9 mouse cellular contexts compared by ENCODE assay signal in the genomic region with DNA sequence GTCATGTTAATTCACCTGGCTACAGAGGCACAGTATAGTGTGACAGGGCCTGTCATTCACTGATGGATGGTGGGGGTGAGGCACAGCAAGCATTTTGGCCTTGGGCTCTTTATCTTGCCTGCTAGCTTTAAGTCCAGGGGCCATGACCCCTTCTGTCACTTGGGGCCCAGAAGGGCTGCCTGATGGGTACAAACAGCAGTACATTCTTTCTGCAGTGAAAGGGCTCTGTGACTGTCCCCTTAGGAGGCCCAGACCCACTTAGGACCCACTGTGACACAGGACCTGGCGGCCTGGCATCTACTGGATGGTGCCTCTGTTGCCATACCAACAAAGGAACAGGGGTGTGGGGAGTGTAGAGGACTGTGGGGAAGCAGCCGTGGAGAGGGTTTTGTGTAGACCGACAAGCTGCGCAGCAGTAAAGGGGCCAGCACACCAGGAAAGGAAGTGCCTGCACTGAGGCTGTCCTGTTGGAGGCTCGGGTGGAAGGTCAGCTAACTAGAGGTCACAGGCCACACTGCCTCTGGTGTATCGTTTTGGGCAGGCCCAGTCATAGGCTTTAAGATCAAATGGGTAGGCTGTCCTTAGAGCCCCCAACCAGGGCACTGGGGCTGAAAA. TPM values are rescaled to one million over a fixed set of nuclear protein-coding genes. Genes with fewer than 3 reads are reported as not detected.
DNase-seq lines count a peak whose midpoint lies in the region; ATAC-seq and TF ChIP-seq lines count a peak whose summit lies in the region.
"Had no signal": no experiment of that assay in that cellular context is flagged by ENCODE, and none has a peak within 500 bp of the region (broad histone marks: within the 10 kb centered on the region; RNA-seq: fewer than 3 reads in every experiment).

No protein-coding gene starts in this region.

- H3K36me3 ChIP-seq in forebrain, embryonic 10.5 days (replicated peaks) = no peaks in the 10 kb centered on the region
- no peaks in the 10 kb centered on the region for H3K36me3 ChIP-seq in forebrain, embryonic 15.5 days
- no peaks in the 10 kb centered on the region for H3K36me3 ChIP-seq in kidney, adult 2 months (ENCODE audit: control insufficient read depth, insufficient read depth, low read length)
- H3K36me3 ChIP-seq in embryonic facial prominence, embryonic 10.5 days (replicated peaks) = no peaks in the 10 kb centered on the region
- no peaks in the 10 kb centered on the region for H3K36me3 ChIP-seq in liver, postnatal 0 days (replicated peaks; ENCODE audit: insufficient read depth, low read length)

- no peak for ATAC-seq in forebrain, embryonic 15.5 days (replicated peaks)
- no peak for ATAC-seq in liver, postnatal 0 days

- H3K27ac ChIP-seq in forebrain, embryonic 10.5 days = peak overlapping the region; percentile 76
- H3K27ac ChIP-seq in forebrain, embryonic 15.5 days (replicated peaks) = no peak overlapping the region
- peak overlapping the region; percentile 6; the same call in 1 of the 2 replicates for H3K27ac ChIP-seq in kidney, adult 2 months (ENCODE audit: insufficient read depth, low read depth, low read length)
- peak overlapping the region; percentile 80 for H3K27ac ChIP-seq in embryonic facial prominence, embryonic 10.5 days (replicated peaks)
- H3K27ac ChIP-seq in liver, postnatal 0 days (ENCODE audit: low read depth) = 0 out of 2 replicates have a peak overlapping the region, but pooled peaks have one; percentile 4

- TF ChIP-seq EP300 in liver, postnatal 0 days (IDR thresholded peaks at IDR 0.05; ENCODE audit: low read depth) = no peak

- TF ChIP-seq POLR2A in kidney, adult 2 months (IDR thresholded peaks at IDR 0.05; ENCODE audit: low read depth, low read length) = no peak

- H3K4me3 ChIP-seq in forebrain, embryonic 10.5 days = no peak overlapping the region
- no peak overlapping the region for H3K4me3 ChIP-seq in forebrain, embryonic 15.5 days
- no peak overlapping the region for H3K4me3 ChIP-seq in kidney, adult 2 months (ENCODE audit: insufficient read depth, low read depth, low read length)
- peak overlapping the region; percentile 26 for H3K4me3 ChIP-seq in embryonic facial prominence, embryonic 10.5 days
- no peak overlapping the region for H3K4me3 ChIP-seq in liver, postnatal 0 days (ENCODE audit: low read depth, low read length)

- no peak for DNase-seq in forebrain, embryonic 10.5 days (ENCODE audit: extremely low spot score, low spot score)
- no peak for DNase-seq in kidney, adult 2 months
- no peak for DNase-seq in kidney, postnatal 36 days
- DNase-seq in embryonic facial prominence, embryonic 10.5 days (ENCODE audit: low spot score) = peak; percentile 50
- no peak for DNase-seq in liver, postnatal 0 days
- DNase-seq in thymus, postnatal 0 days (ENCODE audit: low spot score) = no peak
- DNase-seq in cerebellum, postnatal 4 days (ENCODE audit: low spot score in 2 of 2) = no peak
- DNase-seq: cerebellum, postnatal 14 days had no signal

- H3K9me3 ChIP-seq in forebrain, embryonic 10.5 days = no peaks in the 10 kb centered on the region
- no peaks in the 10 kb centered on the region for H3K9me3 ChIP-seq in forebrain, embryonic 15.5 days
- H3K9me3 ChIP-seq in embryonic facial prominence, embryonic 10.5 days = no peaks in the 10 kb centered on the region
- no peaks in the 10 kb centered on the region for H3K9me3 ChIP-seq in liver, postnatal 0 days (ENCODE audit: low read length)

- peaks cover 53% of the 10 kb centered on the region for H3K27me3 ChIP-seq in forebrain, embryonic 10.5 days (ENCODE audit: poor library complexity, severe bottlenecking)
- H3K27me3 ChIP-seq in forebrain, embryonic 15.5 days = no peaks in the 10 kb centered on the region
- no peaks in the 10 kb centered on the region for H3K27me3 ChIP-seq in kidney, adult 2 months (replicated peaks; ENCODE audit: control insufficient read depth, insufficient read depth, low read length)
- peaks cover 22% of the 10 kb centered on the region; the same call in 1 of the 2 replicates for H3K27me3 ChIP-seq in embryonic facial prominence, embryonic 10.5 days (replicated peaks; ENCODE audit: low read depth, poor library complexity, severe bottlenecking)
- no peaks in the 10 kb centered on the region for H3K27me3 ChIP-seq in liver, postnatal 0 days (ENCODE audit: insufficient read depth, low read length)

- no peak overlapping the region for H3K4me2 ChIP-seq in forebrain, embryonic 15.5 days (replicated peaks)
- no peak overlapping the region for H3K4me2 ChIP-seq in liver, postnatal 0 days (ENCODE audit: low read depth, low read length)

- 6% methylated on average over 6 of the region's 6 CpGs for WGBS in forebrain, embryonic 10.5 days
- WGBS in forebrain, embryonic 15.5 days = 27% methylated on average over 6 of the region's 6 CpGs
- 41% methylated on average over 6 of the region's 6 CpGs for WGBS in kidney, adult 2 months
- WGBS in embryonic facial prominence, embryonic 10.5 days = 5% methylated on average over 6 of the region's 6 CpGs
- 38% methylated on average over 6 of the region's 6 CpGs for WGBS in liver, postnatal 0 days (ENCODE audit: insufficient replicate concordance)

- TF ChIP-seq CTCF in kidney, adult 2 months (conservative IDR thresholded peaks at IDR 0.05; ENCODE audit: insufficient read depth, insufficient read length, low read depth, low read length) = no peak
- TF ChIP-seq CTCF in liver, postnatal 0 days (IDR thresholded peaks at IDR 0.05; ENCODE audit: low read depth) = no peak

- H3K4me1 ChIP-seq in forebrain, embryonic 10.5 days = peaks cover 97% of the 10 kb centered on the region
- H3K4me1 ChIP-seq in forebrain, embryonic 15.5 days = peaks cover 95% of the 10 kb centered on the region
- H3K4me1 ChIP-seq in kidney, adult 2 months (ENCODE audit: control insufficient read depth, insufficient read depth, low read length) = peaks cover 93% of the 10 kb centered on the region
- H3K4me1 ChIP-seq in embryonic facial prominence, embryonic 10.5 days = peaks cover 98% of the 10 kb centered on the region
- H3K4me1 ChIP-seq in liver, postnatal 0 days (ENCODE audit: insufficient read depth) = peaks cover 72% of the 10 kb centered on the region

- H3K9ac ChIP-seq in forebrain, embryonic 15.5 days (replicated peaks) = no peak overlapping the region
- 0 out of 2 replicates have a peak overlapping the region, but pooled peaks have one; percentile 7 for H3K9ac ChIP-seq in liver, postnatal 0 days (replicated peaks)

RNA-seq across cellular contexts. Expression of gene Shb, which starts 38.4 kb away (rescaled TPM):
- polyA plus RNA-seq in forebrain, embryonic 10.5 days (2016; fragmentation: Nextera tagmentation; extraction: Ambion mirVana) = 2.8 and 3.0 TPM in 2 replicates
- polyA plus RNA-seq in forebrain, embryonic 15.5 days (2015; fragmentation: Nextera tagmentation; extraction: Ambion mirVana) = 13.1 and 13.3 TPM in 2 replicates
- polyA plus RNA-seq in kidney, adult 2 months (2012; rRNA removed) = 57.1 and 59.4 TPM in 2 replicates
- 3.9 and 4.9 TPM in 2 replicates for polyA plus RNA-seq in embryonic facial prominence, embryonic 10.5 days (2016; fragmentation: Nextera tagmentation; extraction: Ambion mirVana)
- 2.5 and 3.2 TPM in 2 replicates for polyA plus RNA-seq in liver, postnatal 0 days (2015; fragmentation: Nextera tagmentation; extraction: Ambion mirVana)
- 3.9 and 4.7 TPM in 2 replicates for polyA plus RNA-seq in thymus, postnatal 0 days (2015; fragmentation: Nextera tagmentation; extraction: Ambion mirVana)
